Mouse (Mus musculus) liver, adult 2 months (tissue): ENCODE measurements around the gene Klhl41.
A peak's percentile ranks its signal among the peaks of the same experiment; 100 is the strongest.

Experiments
- CTCF ChIP-seq: fragments of 200-500 bp; IDR thresholded peaks from 2 replicates; pipeline ENCODE4 v1.5.1; 2011; ENCODE audit warnings: low read depth, low read length, control low read depth
- POLR2A ChIP-seq: fragments of 200-500 bp; IDR thresholded peaks from 2 replicates; pipeline ENCODE4 v1.6.1; 2011; ENCODE audit warnings: low read length, control low read depth; ENCODE audit not compliant: insufficient read depth; ENCODE audit errors: extremely low read depth

DNA sequence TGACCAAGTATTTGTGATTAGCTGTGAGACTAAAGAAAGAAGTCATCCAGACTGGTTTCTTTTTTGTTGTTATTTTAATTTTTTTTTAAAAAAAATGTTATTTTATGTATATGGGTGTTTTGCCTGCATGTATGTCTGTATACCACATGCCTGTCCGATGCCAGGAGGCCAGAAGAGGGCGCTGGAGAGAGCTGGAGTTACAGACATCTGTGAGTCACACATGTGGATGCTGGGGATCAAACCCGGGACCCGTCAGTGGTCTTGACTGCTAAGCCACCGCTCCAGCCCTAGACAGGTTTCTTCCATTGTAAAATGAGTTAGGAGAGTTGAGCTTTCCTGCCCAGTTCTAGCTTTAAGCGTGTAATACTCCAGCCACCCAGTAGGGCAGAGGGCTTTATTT is 10.1 kb downstream of the Klhl41 start:
- peak; percentile 17; the same call in 1 of the 2 replicates for TF ChIP-seq CTCF
- TF ChIP-seq POLR2A: no peak
